Mouse (Mus musculus): ENCODE results near the gene Slc2a1.

The Slc2a1 gene

DNA sequence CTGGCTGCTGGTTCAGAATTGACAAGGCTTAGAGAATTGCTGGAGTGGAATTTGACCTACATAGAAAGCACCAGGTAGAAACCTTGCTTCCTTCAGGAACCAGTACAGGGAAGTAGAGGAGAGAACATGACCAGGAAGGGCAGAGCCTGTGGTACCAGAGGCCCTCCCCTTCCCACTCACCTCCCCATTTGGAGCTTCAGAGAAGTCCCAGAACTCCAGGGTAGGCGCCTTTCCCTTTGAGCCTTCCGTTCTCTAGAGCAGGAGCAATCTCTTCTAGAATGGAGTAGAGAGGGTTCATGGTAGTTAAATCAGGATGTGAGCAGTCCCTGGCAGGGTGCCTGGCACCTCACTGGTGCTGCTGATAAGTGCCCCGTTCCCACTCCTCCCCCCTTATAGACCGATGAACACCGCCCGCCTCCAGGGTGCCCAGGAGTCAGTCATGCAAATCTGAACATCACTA is 7.1 kb downstream of the Slc2a1 start:
- peaks cover 100% of the 10 kb centered on the region for H3K36me3 ChIP-seq (ENCODE audit: insufficient read depth, low read length)
- H3K4me1 ChIP-seq (replicated peaks; ENCODE audit: low read depth, low read length), result peaks cover 100% of the 10 kb centered on the region
- H3K27me3 ChIP-seq (ENCODE audit: insufficient read depth, low read length), result no peaks in the 10 kb centered on the region
- TF ChIP-seq POU5F1 (IDR thresholded peaks at IDR 0.05; ENCODE audit: borderline replicate concordance, low read length), result no peak
- no peak for TF ChIP-seq CTCF (conservative IDR thresholded peaks at IDR 0.05; ENCODE audit: low read length)
- TF ChIP-seq NANOG (IDR thresholded peaks at IDR 0.05; ENCODE audit: borderline replicate concordance, low read length), result no peak
- H3K9me3 ChIP-seq (ENCODE audit: low read length), result no peaks in the 10 kb centered on the region
- H3K4me3 ChIP-seq (replicated peaks; ENCODE audit: low read length), result peak overlapping the region; percentile 97

DNA sequence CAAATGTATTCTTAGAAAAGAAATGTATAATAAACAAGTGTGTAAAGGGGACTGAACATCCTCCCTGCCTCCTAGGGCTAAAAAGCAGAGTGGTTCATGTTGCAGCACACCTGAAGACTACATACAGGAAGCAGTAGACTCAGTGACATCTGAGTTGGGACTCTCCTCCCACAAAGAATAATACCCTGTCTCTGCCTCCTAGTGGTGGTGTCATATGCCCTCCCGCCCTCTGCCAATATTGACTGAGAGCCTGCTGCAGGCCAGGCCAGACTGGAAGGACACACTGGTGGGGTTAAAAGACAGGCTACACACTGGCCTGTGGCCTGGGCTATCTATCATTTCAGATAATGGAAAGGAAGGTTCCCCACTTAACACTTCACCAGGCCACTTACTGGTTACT is 7.8 kb downstream of the Slc2a1 start:
- Histone ChIP-seq H3K36me3 (ENCODE audit: insufficient read depth, low read length) (peaks cover 100% of the 10 kb centered on the region), H3K4me1 (replicated peaks; ENCODE audit: low read depth, low read length) (peaks cover 100% of the 10 kb centered on the region), H3K27me3 (ENCODE audit: insufficient read depth, low read length) (no peaks in the 10 kb centered on the region), H3K4me3 (replicated peaks; ENCODE audit: low read length) (peak overlapping the region; percentile 97), H3K9me3 (ENCODE audit: low read length) (no peaks in the 10 kb centered on the region)
- TF ChIP-seq CTCF (conservative IDR thresholded peaks at IDR 0.05; ENCODE audit: low read length) (peak; percentile 12; the same call in 1 of the 2 replicates), POU5F1 (IDR thresholded peaks at IDR 0.05; ENCODE audit: borderline replicate concordance, low read length) (no peak), NANOG (IDR thresholded peaks at IDR 0.05; ENCODE audit: borderline replicate concordance, low read length) (no peak)

DNA sequence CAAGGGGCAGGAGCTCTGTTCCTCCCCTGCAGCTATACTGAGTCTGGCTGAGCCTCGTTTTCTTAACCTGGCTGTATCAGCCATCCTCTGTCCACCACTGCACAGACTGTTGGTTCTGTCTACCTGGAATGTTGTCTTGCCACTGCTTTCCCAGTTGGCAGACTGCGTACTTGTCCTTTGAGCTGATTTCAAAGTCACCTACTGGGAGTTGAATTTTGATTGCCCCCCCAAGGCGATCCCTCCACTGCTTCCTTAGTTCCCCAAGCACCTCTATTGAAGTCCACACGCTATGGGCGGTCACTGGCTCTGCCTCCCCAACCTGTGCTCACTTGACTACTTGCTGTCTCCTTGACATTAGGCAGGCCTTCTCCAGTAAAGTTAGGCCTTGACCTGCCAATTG is 9.1 kb downstream of the Slc2a1 start:
- no peak for TF ChIP-seq NANOG (IDR thresholded peaks at IDR 0.05; ENCODE audit: borderline replicate concordance, low read length)
- no peak for TF ChIP-seq CTCF (conservative IDR thresholded peaks at IDR 0.05; ENCODE audit: low read length)
- TF ChIP-seq POU5F1 (IDR thresholded peaks at IDR 0.05; ENCODE audit: borderline replicate concordance, low read length), result no peak
- Histone ChIP-seq H3K9me3 (ENCODE audit: low read length) (no peaks in the 10 kb centered on the region), H3K4me3 (replicated peaks; ENCODE audit: low read length) (peak overlapping the region; percentile 97), H3K4me1 (replicated peaks; ENCODE audit: low read depth, low read length) (peaks cover 100% of the 10 kb centered on the region), H3K27me3 (ENCODE audit: insufficient read depth, low read length) (no peaks in the 10 kb centered on the region), H3K36me3 (ENCODE audit: insufficient read depth, low read length) (peaks cover 100% of the 10 kb centered on the region)

DNA sequence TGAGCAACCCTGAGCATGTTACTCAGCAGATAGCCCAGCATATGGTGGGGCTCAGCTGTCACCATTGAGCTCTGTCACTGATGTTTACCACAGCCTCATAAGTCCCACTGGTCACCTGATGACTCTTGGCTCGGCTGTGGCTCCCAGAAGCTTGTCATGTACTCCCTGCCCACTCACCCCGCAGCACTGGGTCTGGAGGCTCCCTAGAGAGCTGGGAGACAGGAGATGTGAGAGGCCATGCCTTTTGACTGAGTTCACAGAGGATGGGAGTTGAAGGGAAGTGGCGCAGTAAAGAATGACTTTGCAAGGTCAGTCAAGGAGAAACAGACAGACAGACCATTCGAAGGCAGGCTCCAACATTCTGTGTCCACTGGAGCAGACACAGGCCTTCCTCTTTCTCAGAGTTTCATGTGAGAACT is 10.2 kb downstream of the Slc2a1 start:
- Histone ChIP-seq H3K27me3 (ENCODE audit: insufficient read depth, low read length) (no peaks in the 10 kb centered on the region), H3K36me3 (ENCODE audit: insufficient read depth, low read length) (peaks cover 100% of the 10 kb centered on the region), H3K4me1 (replicated peaks; ENCODE audit: low read depth, low read length) (peaks cover 100% of the 10 kb centered on the region), H3K9me3 (ENCODE audit: low read length) (no peaks in the 10 kb centered on the region), H3K4me3 (replicated peaks; ENCODE audit: low read length) (peak overlapping the region; percentile 97)
- TF ChIP-seq CTCF (conservative IDR thresholded peaks at IDR 0.05; ENCODE audit: low read length) (no peak), POU5F1 (IDR thresholded peaks at IDR 0.05; ENCODE audit: borderline replicate concordance, low read length) (no peak), NANOG (IDR thresholded peaks at IDR 0.05; ENCODE audit: borderline replicate concordance, low read length) (no peak)

DNA sequence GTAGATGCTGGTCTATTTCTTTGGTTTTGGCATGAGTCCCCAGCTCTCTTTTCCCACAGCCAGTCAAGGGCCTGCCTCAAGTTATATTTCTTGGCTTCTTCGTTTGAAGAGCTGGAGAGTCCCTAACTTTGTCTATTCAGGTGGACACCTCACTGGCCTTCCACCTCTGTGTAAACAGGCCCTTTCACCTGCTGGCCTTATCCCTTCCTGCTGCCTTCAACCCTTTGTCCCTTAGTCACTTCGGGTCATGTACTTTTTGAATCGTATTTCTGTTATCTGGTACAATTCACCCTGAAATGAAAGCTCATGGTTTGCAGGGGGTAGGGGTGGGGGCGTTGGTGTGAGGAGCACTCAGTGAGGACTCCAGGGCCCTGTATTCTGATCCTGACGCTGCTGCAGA is 10.8 kb downstream of the Slc2a1 start:
- peaks cover 100% of the 10 kb centered on the region for H3K4me1 ChIP-seq (replicated peaks; ENCODE audit: low read depth, low read length)
- no peak for TF ChIP-seq NANOG (IDR thresholded peaks at IDR 0.05; ENCODE audit: borderline replicate concordance, low read length)
- no peak for TF ChIP-seq CTCF (conservative IDR thresholded peaks at IDR 0.05; ENCODE audit: low read length)
- no peak for TF ChIP-seq POU5F1 (IDR thresholded peaks at IDR 0.05; ENCODE audit: borderline replicate concordance, low read length)
- H3K36me3 ChIP-seq (ENCODE audit: insufficient read depth, low read length), result peaks cover 100% of the 10 kb centered on the region
- peak overlapping the region; percentile 97 for H3K4me3 ChIP-seq (replicated peaks; ENCODE audit: low read length)
- H3K27me3 ChIP-seq (ENCODE audit: insufficient read depth, low read length), result no peaks in the 10 kb centered on the region
- H3K9me3 ChIP-seq (ENCODE audit: low read length), result no peaks in the 10 kb centered on the region

DNA sequence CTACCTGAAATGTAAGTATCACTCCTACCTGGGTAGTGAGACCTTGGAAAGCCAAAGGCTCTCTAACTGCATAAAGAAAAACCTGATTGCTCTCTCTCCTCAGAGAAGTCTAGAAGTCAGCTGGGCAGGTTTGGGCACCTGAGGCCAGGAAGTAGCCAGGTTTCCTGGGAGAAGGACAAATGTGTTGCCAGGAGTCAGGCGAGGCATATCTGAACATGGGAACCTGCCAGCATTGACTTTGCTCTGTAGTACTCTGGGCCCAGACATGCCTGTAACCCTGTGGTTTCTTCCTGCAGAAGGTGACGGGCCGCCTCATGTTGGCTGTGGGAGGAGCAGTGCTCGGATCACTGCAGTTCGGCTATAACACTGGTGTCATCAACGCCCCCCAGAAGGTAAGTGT is 11.6 kb downstream of the Slc2a1 start:
- Histone ChIP-seq H3K4me3 (replicated peaks; ENCODE audit: low read length) (peak overlapping the region; percentile 97), H3K4me1 (replicated peaks; ENCODE audit: low read depth, low read length) (peaks cover 100% of the 10 kb centered on the region), H3K36me3 (ENCODE audit: insufficient read depth, low read length) (peaks cover 100% of the 10 kb centered on the region), H3K27me3 (ENCODE audit: insufficient read depth, low read length) (no peaks in the 10 kb centered on the region), H3K9me3 (ENCODE audit: low read length) (no peaks in the 10 kb centered on the region)
- TF ChIP-seq NANOG (IDR thresholded peaks at IDR 0.05; ENCODE audit: borderline replicate concordance, low read length) (no peak), POU5F1 (IDR thresholded peaks at IDR 0.05; ENCODE audit: borderline replicate concordance, low read length) (no peak), CTCF (conservative IDR thresholded peaks at IDR 0.05; ENCODE audit: low read length) (no peak)

DNA sequence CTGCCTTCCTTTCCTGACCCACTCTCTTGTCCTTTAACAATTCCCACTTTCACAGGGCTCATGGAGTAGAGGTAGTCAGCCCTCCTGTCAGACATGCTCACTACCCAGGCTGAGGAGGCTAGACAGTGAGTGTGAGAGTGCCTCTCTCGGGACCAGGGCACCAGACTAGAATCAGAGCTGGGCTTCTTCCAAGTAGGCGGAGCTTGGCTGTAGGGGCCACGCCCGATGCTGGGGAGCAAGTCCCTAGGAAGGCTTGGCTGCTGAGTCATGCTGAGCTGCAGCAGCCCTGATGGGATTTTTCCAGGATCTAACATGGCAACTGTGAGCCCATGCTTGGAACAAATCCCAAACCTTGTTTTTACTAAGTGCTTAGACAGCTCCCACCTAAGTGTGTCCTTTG is 12.7 kb downstream of the Slc2a1 start:
- Histone ChIP-seq H3K4me3 (replicated peaks; ENCODE audit: low read length) (peak overlapping the region; percentile 43), H3K9me3 (ENCODE audit: low read length) (no peaks in the 10 kb centered on the region), H3K27me3 (ENCODE audit: insufficient read depth, low read length) (no peaks in the 10 kb centered on the region), H3K4me1 (replicated peaks; ENCODE audit: low read depth, low read length) (peaks cover 100% of the 10 kb centered on the region), H3K36me3 (ENCODE audit: insufficient read depth, low read length) (peaks cover 100% of the 10 kb centered on the region)
- TF ChIP-seq CTCF (conservative IDR thresholded peaks at IDR 0.05; ENCODE audit: low read length), result no peak
- no peak for TF ChIP-seq NANOG (IDR thresholded peaks at IDR 0.05; ENCODE audit: borderline replicate concordance, low read length)
- TF ChIP-seq POU5F1 (IDR thresholded peaks at IDR 0.05; ENCODE audit: borderline replicate concordance, low read length), result no peak

DNA sequence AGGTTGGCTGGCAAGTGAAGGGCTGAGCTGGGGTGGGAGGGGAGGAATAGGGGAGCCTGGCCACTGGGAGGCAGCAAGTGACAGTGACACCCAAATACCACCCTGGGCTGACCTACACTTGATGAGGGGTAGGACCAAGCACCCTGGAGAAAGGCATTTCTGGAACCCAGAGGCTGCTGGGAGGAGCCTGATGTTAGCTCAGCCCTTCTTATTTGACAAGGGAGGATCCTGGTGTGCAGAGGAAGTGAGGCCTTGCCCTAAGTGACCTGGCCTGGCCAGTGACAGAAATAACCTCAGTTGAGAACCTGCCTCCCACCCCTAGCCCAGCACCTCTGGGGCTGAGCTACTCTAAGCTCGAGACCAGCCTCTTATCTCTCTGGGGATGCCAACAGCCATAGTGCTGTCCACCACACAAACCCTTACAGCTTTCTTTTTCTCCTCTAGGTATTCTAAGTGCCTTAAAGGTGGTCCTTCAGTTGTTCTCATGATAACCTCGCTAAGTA is 16.3 kb downstream of the Slc2a1 start:
- TF ChIP-seq CTCF (conservative IDR thresholded peaks at IDR 0.05; ENCODE audit: low read length), result no peak
- peak overlapping the region; percentile 43; the same call in 1 of the 2 replicates for H3K4me3 ChIP-seq (replicated peaks; ENCODE audit: low read length)
- H3K27me3 ChIP-seq (ENCODE audit: insufficient read depth, low read length), result no peaks in the 10 kb centered on the region
- H3K9me3 ChIP-seq (ENCODE audit: low read length), result no peaks in the 10 kb centered on the region
- H3K4me1 ChIP-seq (replicated peaks; ENCODE audit: low read depth, low read length), result peaks cover 100% of the 10 kb centered on the region
- peaks cover 100% of the 10 kb centered on the region for H3K36me3 ChIP-seq (ENCODE audit: insufficient read depth, low read length)
